Mouse (Mus musculus) embryonic facial prominence, embryonic 13.5 days (tissue): Measurements from ENCODE around the gene Cant1. TPM values are rescaled to one million over a fixed set of nuclear protein-coding genes. Genes with fewer than 3 reads are reported as not detected.
A peak's percentile ranks its signal among the peaks of the same experiment; 100 is the strongest.
"Not testable (repeated sequence)": the region's sequence is repeated elsewhere in the genome, so short reads cannot be mapped to it uniquely, and the experiment has no call there.

Source experiments
- ATAC-seq: fragments of 200-750 bp; cut with Nextera tagmentation; 2 replicates; pipeline ENCODE4 v1.8.0; 2017; ENCODE audit warnings: low read depth; ENCODE audit not compliant: insufficient number of reproducible peaks, insufficient read depth, low FRiP score, low TSS enrichment
- H3K27ac ChIP-seq: fragments of 300-500 bp; sonication (generic); 2 replicates; pipeline ENCODE4 v1.5.1; 2015; ENCODE audit warnings: moderate library complexity, mild to moderate bottlenecking, inconsistent platforms
- H3K27me3 ChIP-seq: fragments of 300-500 bp; sonication (generic); 2 replicates; pipeline ENCODE4 v1.6.1; 2015; ENCODE audit warnings: mild to moderate bottlenecking, inconsistent platforms
- H3K36me3 ChIP-seq: fragments of 300-500 bp; sonication (generic); 2 replicates; pipeline ENCODE4 v1.6.1; 2015; ENCODE audit warnings: mild to moderate bottlenecking, inconsistent platforms
- H3K4me1 ChIP-seq: fragments of 300-500 bp; sonication (generic); 2 replicates; pipeline ENCODE4 v1.6.1; 2015; ENCODE audit warnings: inconsistent platforms
- H3K4me2 ChIP-seq: fragments of 300-500 bp; sonication (generic); 2 replicates; pipeline ENCODE4 v1.6.1; 2015; ENCODE audit warnings: moderate library complexity, mild to moderate bottlenecking, inconsistent platforms
- H3K4me3 ChIP-seq: fragments of 300-500 bp; sonication (generic); 2 replicates; pipeline ENCODE4 v1.5.1; 2015; ENCODE audit warnings: mild to moderate bottlenecking, inconsistent platforms
- H3K9ac ChIP-seq: fragments of 300-500 bp; sonication (generic); 2 replicates; pipeline ENCODE4 v1.6.1; 2015; ENCODE audit warnings: mild to moderate bottlenecking, inconsistent platforms
- H3K9me3 ChIP-seq: fragments of 300-500 bp; sonication (generic); 2 replicates; pipeline ENCODE4 v1.6.1; 2016; ENCODE audit warnings: inconsistent platforms
- WGBS: fragments of 180-500 bp; shearing (Covaris S2); methylation state at CpG from one replicate; pipeline ENCODE4 v1.1.7; 2015; ENCODE audit warnings: mixed read lengths; 5-methylcytosine and 5-hydroxymethylcytosine counted together
- polyA plus RNA-seq: library from polyadenylated mRNA; unstranded; fragments of >200 nt; fragmentation: Nextera tagmentation; extraction: Ambion mirVana; gene quantifications from 2 replicates; pipeline ENCODE4 v1.2.1, GENCODE M21; 2015

Gene Cant1
- polyA plus RNA-seq, 1 experiment from 2014 or later: 30.7 TPM

- no peak overlapping the region for H3K9ac ChIP-seq
- H3K4me3 ChIP-seq: no peak overlapping the region
- H3K27me3 ChIP-seq: no peaks in the 10 kb centered on the region
- peaks cover 56% of the 10 kb centered on the region for H3K36me3 ChIP-seq
- H3K27ac ChIP-seq: no peak overlapping the region
- H3K4me2 ChIP-seq: no peak overlapping the region
- ATAC-seq: no peak
- no peaks in the 10 kb centered on the region for H3K9me3 ChIP-seq
- peaks cover 21% of the 10 kb centered on the region for H3K4me1 ChIP-seq
- 96% methylated on average over 8 of the region's 8 CpGs for WGBS
Measured at GRCm38 (mm10) chr11:118405311-118405710, 13.6 kb downstream of the Cant1 start.

DNA sequence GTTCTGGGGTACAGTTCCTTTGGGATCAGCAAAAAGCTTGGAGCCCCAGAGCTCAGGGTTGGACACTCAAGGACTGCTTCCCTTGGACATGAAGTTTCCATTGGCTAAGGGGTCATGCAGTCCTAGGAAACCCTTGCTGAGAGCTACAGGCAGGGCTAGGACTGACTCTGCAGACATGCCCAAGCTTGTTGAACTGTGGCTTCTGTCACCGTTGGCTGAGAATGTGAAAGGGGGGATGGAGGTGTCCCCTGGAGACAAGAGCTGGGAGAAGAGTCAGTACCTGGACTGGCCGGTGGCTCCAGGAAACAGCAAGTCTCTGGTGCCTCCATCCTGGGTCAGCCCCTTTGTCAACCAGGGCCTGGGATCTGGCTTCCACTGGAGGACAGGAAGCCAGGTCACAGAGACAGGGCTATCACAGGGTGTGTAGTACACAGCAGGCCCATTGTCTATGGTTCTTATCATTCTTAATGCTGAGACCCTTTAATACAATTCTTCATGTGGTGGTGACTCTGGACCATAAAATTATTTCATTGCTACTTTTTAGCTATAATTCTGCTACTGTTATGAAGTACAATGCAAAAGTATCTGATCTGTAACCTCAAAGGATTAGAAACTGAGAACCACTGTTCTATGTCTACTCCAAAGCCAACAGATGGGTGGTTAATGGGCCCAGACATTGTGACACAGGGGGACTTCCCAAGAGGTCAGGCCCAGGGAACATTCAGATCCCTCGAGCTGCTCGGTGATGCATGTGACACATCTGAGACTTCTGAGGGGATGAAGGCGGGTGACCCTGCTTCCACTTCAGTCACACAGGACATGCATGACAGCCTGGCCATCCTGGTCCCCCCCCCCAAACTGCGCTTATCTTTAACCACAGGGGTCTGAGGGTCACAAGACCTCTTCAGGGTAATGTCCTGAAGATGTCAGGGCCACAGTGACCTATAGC lies 14.7 kb downstream of the Cant1 start:
- no peak overlapping the region for H3K9ac ChIP-seq
- no peaks in the 10 kb centered on the region for H3K9me3 ChIP-seq
- no peaks in the 10 kb centered on the region for H3K27me3 ChIP-seq
- H3K4me1 ChIP-seq: peaks cover 23% of the 10 kb centered on the region
- peaks cover 45% of the 10 kb centered on the region for H3K36me3 ChIP-seq
- 73% methylated on average over 6 of the region's 6 CpGs for WGBS
- no peak overlapping the region for H3K27ac ChIP-seq
- ATAC-seq: no peak
- H3K4me2 ChIP-seq: no peak overlapping the region
- no peak overlapping the region for H3K4me3 ChIP-seq

DNA sequence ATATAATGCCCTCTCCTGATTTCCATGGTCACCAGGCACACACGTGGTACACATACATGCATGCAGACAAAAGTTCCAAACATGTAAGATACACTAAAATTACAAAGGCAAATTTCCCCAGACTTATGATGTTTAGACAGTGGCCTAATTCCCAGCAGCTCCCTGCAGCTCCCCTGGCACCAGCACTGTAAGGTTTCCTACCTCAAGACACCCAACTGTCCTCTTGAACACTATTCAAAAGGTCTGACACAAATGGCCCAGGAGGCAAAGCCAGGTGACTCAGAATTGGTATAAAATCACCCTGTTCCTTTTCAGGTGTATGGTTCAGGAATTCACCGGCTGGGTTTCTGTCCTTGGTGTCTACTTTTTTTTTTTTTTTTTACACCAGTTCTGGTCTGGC lies 15.7 kb downstream of the Cant1 start:
- Histone ChIP-seq H3K27me3 (no peaks in the 10 kb centered on the region), H3K36me3 (peaks cover 35% of the 10 kb centered on the region), H3K27ac (no peak overlapping the region), H3K4me2 (no peak overlapping the region), H3K4me1 (peaks cover 23% of the 10 kb centered on the region), H3K9me3 (no peaks in the 10 kb centered on the region), H3K4me3 (no peak overlapping the region), H3K9ac (no peak overlapping the region)
- ATAC-seq: no peak
- WGBS: 91% methylated on average over 2 of the region's 2 CpGs

DNA sequence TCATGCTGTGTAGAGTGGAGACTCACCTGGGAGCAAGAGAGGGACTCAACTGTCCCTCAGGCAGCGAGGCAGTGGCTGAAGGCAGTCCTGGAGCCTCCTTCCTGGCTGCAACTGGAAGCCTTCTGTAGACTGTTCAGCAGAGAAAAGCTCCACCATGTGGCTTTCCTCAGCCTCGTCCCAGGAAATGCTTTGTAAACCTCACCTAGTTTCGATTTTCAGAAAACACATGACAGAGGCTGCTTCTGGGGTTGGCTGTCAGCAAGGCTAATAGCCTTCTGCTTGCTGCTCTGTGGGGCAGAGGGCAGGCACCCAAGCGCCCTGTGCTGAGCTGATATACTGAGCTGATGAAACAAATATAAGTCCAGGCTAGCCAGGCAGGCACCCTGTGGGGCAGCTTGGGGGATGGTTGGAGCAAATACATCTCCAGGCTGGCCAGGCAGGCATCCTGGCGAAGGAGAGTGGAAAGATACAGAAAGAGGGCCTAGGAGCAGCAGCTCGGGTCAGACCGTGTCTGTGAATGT lies 17.1 kb downstream of the Cant1 start, which contains the start of gene Lgals3bp:
TSS of gene Lgals3bp (minus strand) at position 333 of the 521 bp plus-strand sequence.
- Histone ChIP-seq H3K27ac (peak within 1 kb of the TSS; percentile 77), H3K4me3 (no peak within 1 kb of the TSS; the same call in 1 of the 2 replicates), H3K27me3 (no peaks in the 10 kb centered on the region), H3K4me1 (peaks cover 26% of the 10 kb centered on the region), H3K4me2 (peak within 1 kb of the TSS; percentile 20; the same call in 1 of the 2 replicates), H3K36me3 (peaks cover 22% of the 10 kb centered on the region), H3K9me3 (no peaks in the 10 kb centered on the region), H3K9ac (peak within 1 kb of the TSS; percentile 51)
- 38% methylated on average over 7 of the region's 7 CpGs for WGBS
- ATAC-seq: no peak

DNA sequence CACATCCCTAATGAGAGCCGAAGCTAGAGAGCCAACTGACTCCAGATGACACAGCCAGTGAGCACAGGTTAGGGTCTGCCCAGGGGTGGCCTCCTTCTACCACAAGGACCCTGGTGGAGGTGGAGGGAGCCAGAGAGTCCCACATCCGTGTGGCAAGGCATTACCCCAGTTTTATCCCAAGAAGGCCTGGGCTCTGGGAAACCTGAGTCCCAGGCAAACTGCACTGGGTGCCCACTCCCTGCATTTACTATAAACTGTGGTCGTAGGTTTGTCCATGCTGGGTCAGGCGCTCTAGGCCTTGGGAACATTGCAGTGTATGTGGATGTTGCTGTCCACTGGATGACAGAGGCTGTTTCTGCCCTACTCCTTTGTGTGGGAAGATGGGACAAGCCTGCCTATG lies 17.7 kb downstream of the Cant1 start:
- H3K27me3 ChIP-seq: no peaks in the 10 kb centered on the region
- H3K4me3 ChIP-seq: no peak overlapping the region; the same call in 1 of the 2 replicates
- ATAC-seq: no peak
- peaks cover 18% of the 10 kb centered on the region for H3K36me3 ChIP-seq
- 0 out of 2 replicates have a peak overlapping the region, but pooled peaks have one; percentile 6 for H3K9ac ChIP-seq
- WGBS: 75% methylated on average over 4 of the region's 4 CpGs
- peak overlapping the region; percentile 77 for H3K27ac ChIP-seq
- peak overlapping the region; percentile 20; the same call in 1 of the 2 replicates for H3K4me2 ChIP-seq
- H3K4me1 ChIP-seq: peaks cover 26% of the 10 kb centered on the region
- H3K9me3 ChIP-seq: no peaks in the 10 kb centered on the region

DNA sequence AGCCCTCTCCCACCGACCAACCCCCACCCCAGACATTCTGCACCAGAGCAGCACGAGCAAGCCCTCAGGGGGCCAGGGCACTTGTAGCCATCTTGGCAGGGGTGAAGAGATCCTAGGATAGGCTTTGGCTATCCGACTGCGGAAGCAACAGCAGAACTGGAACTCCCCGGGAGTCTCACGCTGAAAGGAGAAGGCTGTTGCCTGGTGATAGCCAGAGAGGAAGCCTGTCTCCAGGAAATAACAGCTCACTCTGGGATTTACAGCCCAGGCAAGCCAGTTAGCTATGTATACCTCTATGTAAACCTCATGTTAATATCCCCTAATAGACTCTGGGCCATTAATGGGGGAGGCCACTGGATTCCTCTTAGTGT lies 18.3 kb downstream of the Cant1 start:
- ATAC-seq: no peak
- Histone ChIP-seq H3K36me3 (peaks cover 15% of the 10 kb centered on the region), H3K4me2 (peak overlapping the region; percentile 24), H3K4me3 (no peak overlapping the region), H3K9me3 (no peaks in the 10 kb centered on the region), H3K9ac (0 out of 2 replicates have a peak overlapping the region, but pooled peaks have one; percentile 6), H3K27me3 (no peaks in the 10 kb centered on the region), H3K27ac (peak overlapping the region; percentile 77), H3K4me1 (peaks cover 26% of the 10 kb centered on the region)
- WGBS: 40% methylated on average over 6 of the region's 6 CpGs

- H3K9me3 ChIP-seq: no peaks in the 10 kb centered on the region
- no peak for ATAC-seq
- H3K4me1 ChIP-seq: peaks cover 29% of the 10 kb centered on the region
- peak overlapping the region; percentile 24 for H3K4me2 ChIP-seq
- 66% methylated on average over 5 of the region's 5 CpGs for WGBS
- H3K36me3 ChIP-seq: 0 out of 2 replicates have a peak, but pooled peaks cover 9% of the 10 kb centered on the region
- H3K9ac ChIP-seq: 0 out of 2 replicates have a peak overlapping the region, but pooled peaks have one; percentile 6
- peak overlapping the region; percentile 77; the same call in 1 of the 2 replicates for H3K27ac ChIP-seq
- H3K27me3 ChIP-seq: no peaks in the 10 kb centered on the region
- no peak overlapping the region for H3K4me3 ChIP-seq
Measured at GRCm38 (mm10) chr11:118399891-118400565, 18.9 kb downstream of the Cant1 start.

GRCm38 (mm10) chr11:118397806-118398530 lies 20.9 kb downstream of the Cant1 start:
- H3K36me3 ChIP-seq: 0 out of 2 replicates have a peak, but pooled peaks cover 6% of the 10 kb centered on the region
- no peaks in the 10 kb centered on the region for H3K9me3 ChIP-seq
- no peak overlapping the region for H3K4me3 ChIP-seq
- no peak overlapping the region for H3K9ac ChIP-seq
- peaks cover 34% of the 10 kb centered on the region for H3K4me1 ChIP-seq
- H3K4me2 ChIP-seq: no peak overlapping the region
- no peak for ATAC-seq
- H3K27ac ChIP-seq: no peak overlapping the region
- no peaks in the 10 kb centered on the region for H3K27me3 ChIP-seq
- 92% methylated on average over 26 of the region's 26 CpGs for WGBS

DNA sequence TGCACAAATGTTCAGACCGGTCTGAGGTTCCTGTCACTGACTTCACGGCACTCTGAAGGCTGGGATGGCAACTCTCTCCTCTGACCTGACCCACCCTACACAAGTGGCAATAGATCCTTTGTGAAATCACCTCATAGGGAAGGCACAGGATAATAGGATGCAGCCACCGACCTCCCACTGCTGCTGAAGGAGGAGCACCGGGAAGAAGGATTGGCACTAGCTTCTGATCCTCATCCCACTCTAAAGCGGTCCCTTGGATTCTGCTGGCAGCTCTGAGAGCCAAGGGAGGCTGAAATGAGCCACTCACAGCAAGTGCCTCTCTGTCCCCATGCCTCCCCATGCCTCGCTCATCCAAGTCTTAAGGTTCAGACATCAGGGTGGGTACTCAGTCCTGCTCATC lies 24.3 kb downstream of the Cant1 start:
- no peak overlapping the region for H3K4me3 ChIP-seq
- 56% methylated on average over 6 of the region's 6 CpGs for WGBS
- 0 out of 2 replicates have a peak, but pooled peaks cover 6% of the 10 kb centered on the region for H3K36me3 ChIP-seq
- no peaks in the 10 kb centered on the region for H3K27me3 ChIP-seq
- peaks cover 11% of the 10 kb centered on the region; the same call in 1 of the 2 replicates for H3K4me1 ChIP-seq
- no peak overlapping the region for H3K9ac ChIP-seq
- no peak for ATAC-seq
- H3K27ac ChIP-seq: peak overlapping the region; percentile 65; the same call in 1 of the 2 replicates
- no peak overlapping the region for H3K4me2 ChIP-seq
- no peaks in the 10 kb centered on the region for H3K9me3 ChIP-seq

DNA sequence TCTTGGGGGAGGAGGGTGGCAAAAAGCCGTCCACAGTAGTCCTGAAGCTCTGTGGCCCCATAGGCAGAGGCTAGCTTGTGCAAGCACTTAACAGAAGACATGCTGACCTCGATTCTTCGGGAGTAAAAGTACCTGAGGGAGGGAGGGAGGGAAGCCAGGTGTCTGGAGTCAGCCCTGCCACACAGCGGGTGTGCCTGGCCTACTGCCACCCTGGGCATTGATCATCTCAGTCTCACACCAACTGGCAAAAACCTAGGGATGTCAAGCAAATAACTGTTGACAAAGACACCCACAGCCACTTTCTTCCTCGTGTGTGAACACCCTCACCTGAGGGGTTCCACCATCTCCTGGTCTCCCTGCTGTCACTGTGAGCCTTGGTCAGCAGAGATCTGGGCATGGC lies 24.9 kb downstream of the Cant1 start:
- Histone ChIP-seq H3K4me3 (no peak overlapping the region), H3K36me3 (0 out of 2 replicates have a peak, but pooled peaks cover 6% of the 10 kb centered on the region), H3K9ac (no peak overlapping the region), H3K4me1 (peaks cover 11% of the 10 kb centered on the region; the same call in 1 of the 2 replicates), H3K9me3 (no peaks in the 10 kb centered on the region), H3K4me2 (no peak overlapping the region), H3K27me3 (no peaks in the 10 kb centered on the region), H3K27ac (no peak overlapping the region)
- WGBS: 76% methylated on average over 5 of the region's 5 CpGs
- no peak for ATAC-seq

DNA sequence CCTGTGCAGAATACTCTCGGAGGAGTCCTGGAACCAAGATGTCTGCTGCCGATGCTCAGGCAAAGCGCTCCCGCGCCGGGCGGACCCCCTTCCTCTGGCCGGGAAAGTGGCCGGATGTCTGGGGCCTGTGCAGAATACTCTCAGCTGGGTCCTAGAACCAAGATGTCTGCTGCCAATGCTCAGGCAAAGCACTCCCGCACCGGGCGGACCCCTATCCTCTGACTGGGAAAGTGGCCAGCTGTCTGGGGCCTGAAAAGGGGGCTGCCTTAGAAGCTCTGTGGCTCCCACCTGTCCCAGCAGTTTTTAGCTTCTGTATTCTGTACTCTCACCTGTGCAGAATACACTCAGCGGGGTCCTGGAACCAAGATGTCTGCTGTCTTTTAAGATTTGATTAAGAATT lies 31.1 kb downstream of the Cant1 start:
- WGBS: 92% methylated on average over 13 of the region's 13 CpGs
- H3K9me3 ChIP-seq, H3K4me3 ChIP-seq, H3K9ac ChIP-seq, H3K4me2 ChIP-seq, H3K27me3 ChIP-seq, ATAC-seq, H3K36me3 ChIP-seq, H3K4me1 ChIP-seq, H3K27ac ChIP-seq: not testable (repeated sequence)
